Mouse (Mus musculus) embryo, embryonic 11.5 days (tissue): Measurements from ENCODE around the gene P2rx5.

Source experiments
- DNase-seq: peaks from one replicate; pipeline ENCODE4 v3.0.0-alpha.2; 2012; ENCODE audit warnings: low read depth, low spot score

Gene P2rx5

DNA sequence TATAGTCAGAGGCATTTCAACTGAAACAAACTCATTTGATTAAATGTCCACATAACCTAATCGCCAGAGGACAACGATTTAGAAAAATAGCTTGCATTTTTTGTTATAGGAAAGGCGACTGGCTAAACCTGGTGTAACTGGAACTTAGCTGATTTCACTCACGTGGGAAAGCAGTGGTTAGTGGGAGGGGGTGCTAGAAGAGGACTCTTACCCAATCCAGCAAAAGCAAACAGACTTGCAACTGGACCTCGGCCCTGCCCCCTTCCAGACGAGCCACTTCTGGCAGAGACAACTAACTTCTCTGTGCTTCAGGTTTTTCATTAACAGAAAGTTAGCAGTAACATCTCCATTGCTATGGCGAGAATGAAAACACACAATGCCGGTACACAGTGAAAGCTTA, 15.4 kb downstream of the P2rx5 start:
- no peak for DNase-seq

DNA sequence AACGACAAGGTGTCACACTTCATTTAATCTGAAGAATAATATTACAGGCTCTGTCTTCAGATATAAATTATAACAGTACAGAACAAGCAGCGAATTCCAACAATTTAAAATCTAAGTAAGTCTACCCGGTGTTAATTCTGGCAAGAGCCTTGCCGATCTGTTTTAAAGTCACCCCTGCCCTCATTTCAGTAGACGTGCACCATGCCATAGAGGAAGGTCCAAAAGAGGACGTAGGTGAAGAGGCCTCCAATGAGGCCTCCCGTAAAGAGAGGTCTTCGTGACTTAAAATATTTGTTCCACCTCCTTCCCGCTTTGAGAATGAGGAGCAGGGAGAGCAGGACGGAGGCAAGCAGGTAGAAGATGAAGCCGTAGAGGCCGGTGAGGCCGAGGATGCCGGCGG, 16.0 kb downstream of the P2rx5 start:
- no peak for DNase-seq

DNA sequence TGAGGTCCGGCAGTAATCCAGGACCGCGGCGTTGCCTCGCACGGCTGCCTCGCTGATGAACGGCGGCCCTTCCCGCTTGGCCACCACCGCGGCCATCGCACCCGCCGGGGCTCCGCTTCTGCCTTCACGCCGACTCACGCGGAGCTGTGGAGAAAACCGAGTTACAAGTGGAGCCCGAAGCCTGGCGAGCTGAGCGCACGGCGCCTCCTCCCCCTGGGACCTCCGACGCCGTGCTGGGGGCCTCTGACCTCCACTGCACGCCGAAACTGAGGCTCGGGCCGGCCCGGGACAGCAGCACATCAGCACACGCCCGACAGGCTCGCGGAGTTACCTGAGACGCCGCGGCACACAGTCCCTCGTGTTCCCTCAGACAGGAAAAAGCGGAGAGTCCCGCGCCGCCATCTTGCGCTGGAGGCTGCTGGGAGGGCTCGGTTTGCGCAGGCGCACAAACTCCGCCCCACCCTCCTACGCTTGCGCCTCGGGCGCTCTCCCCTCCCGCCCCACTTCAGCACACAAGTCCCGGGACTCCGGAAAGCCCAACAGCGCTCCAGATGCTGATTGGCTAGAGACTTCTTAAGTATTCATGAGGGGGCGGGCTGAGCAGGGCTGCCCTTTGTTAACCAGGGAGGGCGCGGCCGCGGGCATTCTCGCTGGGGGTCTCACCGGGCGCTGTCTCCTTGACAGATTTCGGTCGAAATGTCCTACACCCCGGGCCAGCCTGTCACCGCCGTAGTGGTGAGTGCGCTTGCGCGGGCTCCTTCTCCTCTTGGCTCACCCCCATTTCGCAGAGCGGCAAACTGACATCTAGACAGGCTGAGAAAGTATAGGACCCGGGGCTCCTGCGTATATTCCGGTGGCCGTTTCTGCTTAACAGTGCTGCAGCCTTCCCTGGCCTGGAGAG, 16.6 kb downstream of the P2rx5 start, which contains the start of the genes Emc6 and Tax1bp3:
Gene Emc6, minus strand, starts transcription at position 430 of the 901 bp plus-strand sequence.
Gene Tax1bp3, plus strand, starts transcription at position 476 of the 901 bp plus-strand sequence.
- DNase-seq: peak; percentile 95

DNA sequence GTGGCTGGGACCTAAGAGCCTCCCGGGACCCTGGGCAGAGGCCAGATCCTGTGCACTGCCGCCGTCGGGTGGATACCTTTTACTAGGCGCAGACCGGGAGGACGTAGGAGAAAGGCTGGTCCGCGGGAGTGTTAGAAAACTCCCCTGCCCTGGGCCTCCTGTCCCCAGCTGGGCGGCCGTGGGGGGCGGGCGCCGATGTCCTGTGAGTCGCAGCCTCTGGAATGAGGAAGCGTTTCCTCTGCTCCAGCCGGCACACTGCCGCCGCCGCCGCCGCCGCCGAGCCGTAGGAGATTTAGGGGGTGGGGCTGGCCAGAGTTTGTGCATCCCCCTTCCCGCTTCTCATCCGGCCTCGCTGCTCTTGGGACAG, 17.3 kb downstream of the P2rx5 start:
- DNase-seq: peak; percentile 57

DNA sequence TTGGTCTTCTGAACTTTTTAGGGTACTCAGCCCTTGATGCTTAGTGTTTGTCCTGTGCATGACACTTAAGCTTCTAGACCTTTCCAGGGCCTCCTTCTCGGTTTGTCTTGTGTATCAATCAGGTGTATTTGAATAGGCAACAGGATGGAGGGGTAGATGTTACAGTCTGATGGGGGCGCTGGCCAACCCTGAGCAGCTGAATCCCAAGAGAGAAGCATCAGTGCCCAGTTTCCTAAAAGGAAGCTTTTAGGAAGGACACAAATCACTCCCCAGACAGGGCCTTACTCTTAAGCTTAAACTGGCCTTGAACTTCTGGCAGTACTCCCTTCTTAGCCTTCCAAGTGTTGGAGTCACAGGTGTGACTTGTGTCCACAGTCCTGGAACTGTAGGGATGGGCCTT, 17.7 kb downstream of the P2rx5 start:
- DNase-seq: no peak

DNA sequence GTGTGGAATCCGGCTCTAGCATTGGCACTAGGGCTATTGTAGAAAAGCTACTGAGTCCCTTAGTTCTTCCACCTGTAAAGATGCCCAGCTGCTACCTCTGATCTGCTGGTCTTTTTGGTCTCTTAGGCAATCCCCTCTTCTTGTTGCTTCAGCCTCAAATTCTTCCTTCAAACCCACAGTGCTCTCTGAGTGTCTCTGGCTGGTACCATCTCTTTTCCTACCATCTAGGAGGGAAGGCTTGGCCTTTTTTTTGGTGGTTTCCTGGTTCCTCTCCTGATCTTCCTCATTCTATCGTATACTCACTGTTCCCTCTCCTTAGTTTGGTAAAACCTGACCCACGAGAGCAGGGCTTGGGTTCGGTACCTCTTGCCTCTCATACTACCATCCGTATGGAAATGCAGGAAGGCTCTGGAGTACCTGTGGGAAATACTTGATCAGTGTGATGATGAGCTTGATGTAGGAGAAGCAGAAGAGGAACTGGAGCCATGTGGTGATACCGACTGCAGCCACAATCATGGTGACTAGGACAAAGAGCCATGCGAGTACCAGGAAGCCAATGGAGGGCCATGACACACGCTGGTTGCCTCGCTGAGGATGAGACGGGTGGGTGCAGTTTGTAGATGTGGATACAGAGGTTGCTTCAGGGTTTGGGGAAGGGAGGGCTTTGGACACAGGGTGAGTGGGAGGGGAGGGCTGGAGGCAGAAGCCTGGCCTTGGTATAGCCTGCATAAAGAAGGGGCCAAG, 25.8 kb downstream of the P2rx5 start:
- no peak for DNase-seq

DNA sequence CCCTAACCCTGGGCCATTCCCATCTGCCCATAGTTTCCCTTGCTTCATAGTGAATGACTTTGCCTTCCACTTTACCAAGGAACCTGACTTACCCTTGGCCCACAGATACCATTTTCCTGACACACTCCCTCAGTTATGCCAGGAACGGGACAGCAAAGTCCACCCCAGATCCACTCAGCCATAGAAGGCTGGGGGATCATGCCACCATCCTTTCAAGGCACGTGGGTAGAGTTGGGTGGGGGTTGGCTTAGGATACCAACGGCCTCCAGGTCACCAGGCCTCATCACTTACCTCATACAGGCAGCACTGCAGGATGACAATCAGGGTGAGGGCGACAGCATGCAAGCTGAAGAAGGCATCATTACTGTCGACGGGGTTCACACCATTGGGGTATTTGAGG, 27.0 kb downstream of the P2rx5 start:
- no peak for DNase-seq

DNA sequence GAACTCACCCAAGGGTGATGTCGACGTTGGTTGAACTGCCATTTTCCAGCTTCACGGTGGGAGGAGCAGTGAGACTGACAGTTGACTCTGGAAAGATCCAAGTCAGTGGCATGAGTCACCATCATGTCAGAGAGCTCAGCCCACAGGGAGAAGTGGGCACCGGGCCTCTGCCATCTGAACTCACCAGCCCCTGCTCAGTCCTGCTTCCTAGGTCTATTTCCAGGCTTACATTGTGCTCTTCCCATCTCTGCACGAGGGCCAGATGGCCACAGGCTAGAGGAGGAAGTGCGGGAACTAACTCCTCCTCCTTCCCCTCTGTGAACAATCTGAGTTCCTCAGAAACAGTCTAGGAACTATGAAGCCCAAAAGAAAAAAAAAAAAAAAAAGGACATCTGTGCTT, 32.8 kb downstream of the P2rx5 start:
- no peak for DNase-seq

DNA sequence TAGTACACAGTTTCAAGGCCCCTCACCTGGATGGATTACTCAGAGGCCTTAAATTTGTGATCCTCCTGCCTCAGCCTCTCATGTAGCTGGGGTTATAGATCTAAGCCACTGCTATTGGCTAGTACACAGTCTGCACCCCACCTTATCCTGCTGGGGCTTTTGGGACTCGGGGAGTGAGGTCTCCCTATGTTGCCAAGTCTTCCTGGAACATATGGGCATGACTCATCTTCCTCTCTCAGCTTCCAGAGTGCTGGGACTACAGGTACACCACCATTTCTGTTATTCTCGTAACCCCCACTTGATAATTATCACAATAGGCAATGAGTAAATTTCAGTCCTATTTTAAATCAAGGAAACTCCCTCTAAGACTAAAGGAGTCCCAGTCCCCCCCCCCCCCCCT, 34.2 kb downstream of the P2rx5 start:
- DNase-seq: no peak

DNA sequence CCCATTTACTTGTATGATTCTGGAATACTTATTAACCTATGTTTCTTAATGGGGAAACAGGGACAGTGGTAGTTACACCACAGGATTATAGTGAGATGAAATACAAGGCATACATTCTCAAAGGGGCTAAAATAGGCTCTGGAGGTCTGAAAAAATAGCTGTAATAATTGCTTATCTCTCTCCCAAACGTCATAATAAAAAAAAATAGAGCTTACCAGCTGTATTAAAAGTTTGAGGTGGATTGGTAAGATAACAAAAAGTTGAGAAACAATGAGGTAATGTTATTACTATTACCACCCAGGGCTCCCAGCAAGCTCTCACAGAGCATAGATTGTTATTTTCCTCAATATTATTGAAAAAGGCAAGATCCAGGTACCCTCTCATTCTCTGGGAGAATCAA, 38.0 kb downstream of the P2rx5 start:
- DNase-seq: no peak

DNA sequence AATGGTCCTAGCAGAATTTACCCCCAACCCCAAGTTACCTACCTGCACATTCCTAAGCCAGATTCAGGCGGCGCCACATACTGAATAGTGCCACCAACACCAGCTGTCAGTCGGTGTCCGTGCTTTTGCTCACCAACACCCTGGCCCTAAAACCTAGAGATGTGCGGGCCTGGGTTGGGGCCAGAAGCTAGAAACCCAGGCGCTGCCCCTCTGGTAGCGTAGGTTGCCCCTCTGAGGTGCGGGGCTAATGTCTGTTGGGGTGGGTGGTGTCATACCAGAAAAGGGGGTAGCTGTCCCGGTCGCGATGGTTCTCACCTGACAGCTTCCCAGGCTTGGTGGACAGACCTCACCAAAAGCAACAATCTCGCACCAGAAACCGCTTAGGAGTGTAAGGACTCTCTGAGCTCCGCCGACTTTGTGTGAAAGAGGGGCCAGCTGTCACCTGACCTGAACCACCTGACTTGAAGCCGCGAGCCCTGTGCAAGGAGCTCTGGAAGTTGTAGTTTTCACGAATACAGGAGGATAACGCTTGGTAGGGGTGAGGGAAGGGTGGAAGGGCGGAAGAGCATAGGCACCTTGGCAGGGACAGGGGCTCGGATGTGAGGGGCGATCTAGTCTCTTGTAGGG, 38.5 kb downstream of the P2rx5 start, which contains the start of gene Ctns:
Gene Ctns, minus strand, starts transcription at position 440 of the 627 bp plus-strand sequence.
- peak; percentile 77 for DNase-seq

DNA sequence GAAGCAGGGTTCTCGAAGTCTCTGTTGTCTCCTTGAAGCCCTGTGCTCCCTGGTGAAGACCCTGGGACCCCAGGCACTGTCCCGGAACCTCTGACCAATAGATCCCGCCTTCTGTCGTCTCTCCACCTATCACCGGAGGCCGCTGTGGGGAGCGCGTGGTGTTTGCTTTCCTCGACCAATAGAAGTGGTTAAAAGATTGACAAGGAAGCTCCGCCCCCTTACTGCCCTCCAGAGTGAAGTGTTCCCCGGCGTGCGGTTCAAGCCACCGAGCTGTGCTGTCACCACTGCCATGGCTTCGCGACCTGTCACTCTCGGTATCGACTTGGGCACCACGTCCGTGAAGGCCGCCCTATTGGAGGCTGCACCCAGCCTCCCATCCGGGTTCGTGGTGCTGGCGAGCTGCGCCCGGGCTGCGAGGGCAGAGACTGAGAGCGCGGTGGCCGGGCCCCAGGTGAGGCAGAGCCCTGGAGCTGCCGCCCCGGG, 39.0 kb downstream of the P2rx5 start, which contains the start of gene Shpk:
Gene Shpk, plus strand, starts transcription at position 231 of the 483 bp plus-strand sequence.
- DNase-seq: peak; percentile 87

DNA sequence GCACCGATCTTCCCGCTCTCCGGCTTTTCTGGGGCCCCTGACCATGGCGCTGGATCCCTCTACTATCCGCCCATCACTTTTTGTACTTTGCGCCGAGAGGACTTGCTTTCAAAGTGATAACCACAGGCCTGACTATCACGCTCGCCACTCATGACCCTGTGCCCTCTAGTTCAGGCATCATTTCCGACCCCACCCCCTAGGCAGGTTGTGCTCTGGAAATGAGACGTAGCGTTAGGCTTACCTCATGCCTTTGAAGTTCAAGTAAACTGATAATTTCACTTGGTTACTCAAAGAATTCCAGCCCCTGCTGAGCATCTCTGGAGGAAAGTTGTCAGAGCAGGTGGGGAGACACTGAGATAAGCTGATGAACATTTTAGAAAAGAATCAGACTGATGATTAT, 39.7 kb downstream of the P2rx5 start:
- DNase-seq: no peak

DNA sequence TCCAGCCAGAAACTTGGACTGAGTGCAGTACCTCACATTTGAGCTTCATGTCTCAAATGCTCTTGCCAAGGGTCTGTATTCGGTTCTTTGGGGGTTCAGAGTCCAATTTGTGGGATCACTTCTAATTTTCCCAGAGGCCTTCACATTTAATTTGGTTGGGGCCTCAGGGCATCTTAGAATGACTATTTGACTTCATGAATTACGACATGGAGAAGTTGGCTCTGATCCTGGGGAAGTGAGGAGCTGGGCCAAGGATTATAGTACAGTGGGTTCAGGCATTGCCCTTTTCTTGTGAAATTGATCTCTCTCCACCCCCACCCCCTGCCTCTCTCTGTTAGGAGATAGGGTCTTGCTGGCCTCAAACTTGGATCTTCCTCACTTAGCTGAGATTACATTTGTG, 40.8 kb downstream of the P2rx5 start:
- DNase-seq: no peak

DNA sequence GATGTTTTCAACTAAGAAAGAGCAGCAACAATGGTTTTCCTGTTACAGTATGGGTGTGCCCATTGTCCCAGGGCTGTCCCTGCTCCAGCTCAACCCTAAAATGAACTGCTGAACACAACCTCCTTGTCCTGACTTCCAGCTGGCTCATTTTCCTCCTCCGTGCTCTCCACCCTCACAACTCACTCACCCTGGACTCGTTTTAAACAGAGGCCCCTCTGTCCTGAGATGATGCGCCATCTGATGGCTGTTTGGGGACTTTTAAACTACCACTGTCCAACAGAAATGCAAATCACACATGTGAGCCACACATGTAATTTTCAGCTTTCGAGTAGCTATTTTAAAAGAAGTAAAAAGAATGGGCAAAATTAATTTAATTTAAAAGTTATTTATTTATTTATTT, 41.4 kb downstream of the P2rx5 start:
- DNase-seq: no peak

DNA sequence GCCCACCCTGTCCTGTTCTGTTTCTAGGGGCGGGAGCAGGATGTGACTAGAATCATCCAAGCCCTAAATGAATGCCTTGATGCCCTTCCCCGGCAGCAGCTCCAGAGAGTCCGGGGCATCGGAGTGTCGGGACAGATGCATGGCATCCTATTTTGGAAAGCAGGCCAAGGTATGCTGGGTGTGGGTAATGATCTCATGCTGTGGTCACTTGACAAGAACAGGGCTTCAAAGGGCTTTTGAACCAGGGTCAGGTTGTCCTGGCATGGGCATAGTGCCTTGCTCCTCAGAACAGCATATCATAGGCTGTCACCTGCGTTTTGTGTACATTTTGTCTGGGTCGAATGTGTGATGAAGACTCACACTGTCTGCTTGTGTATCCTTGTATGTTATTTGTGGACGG, 43.7 kb downstream of the P2rx5 start:
- no peak for DNase-seq

DNA sequence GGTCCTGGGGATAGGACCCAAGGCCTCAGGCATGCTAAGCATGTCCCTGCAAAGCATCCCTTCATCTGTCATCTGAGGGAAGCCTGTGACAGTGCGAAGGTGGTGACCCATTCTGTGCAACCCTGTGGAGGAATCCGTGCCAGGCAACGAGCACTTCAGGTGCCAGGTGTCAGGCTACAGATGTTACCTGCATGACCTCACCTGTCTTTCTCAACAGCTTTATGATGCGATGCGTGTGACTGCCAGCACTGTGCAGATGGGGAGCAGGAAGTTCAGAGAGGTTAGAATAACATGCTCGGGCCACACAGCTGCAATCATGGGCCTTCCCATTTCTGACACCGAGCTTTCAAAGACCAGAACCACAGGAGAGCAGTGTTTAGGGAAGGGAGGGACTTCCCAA, 45.0 kb downstream of the P2rx5 start:
- DNase-seq: no peak

DNA sequence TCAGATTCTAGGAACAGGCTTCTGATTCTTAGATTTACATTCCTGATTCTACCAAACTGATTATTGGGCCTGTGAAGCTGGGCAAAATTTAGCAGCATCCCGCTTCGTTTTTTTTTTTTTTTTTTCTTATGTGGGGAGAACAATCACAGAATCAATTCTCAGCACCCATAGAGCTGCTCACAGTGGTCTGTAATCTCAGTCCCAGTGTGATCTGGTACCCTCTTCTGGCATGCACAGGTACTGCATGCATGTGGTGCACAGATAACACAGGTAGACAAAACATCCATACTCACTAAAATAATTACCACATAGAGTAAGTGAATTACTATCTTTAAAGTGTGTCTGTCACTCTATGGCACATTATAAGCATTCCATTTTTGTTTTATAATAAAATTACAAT, 47.4 kb downstream of the P2rx5 start:
- DNase-seq: no peak

DNA sequence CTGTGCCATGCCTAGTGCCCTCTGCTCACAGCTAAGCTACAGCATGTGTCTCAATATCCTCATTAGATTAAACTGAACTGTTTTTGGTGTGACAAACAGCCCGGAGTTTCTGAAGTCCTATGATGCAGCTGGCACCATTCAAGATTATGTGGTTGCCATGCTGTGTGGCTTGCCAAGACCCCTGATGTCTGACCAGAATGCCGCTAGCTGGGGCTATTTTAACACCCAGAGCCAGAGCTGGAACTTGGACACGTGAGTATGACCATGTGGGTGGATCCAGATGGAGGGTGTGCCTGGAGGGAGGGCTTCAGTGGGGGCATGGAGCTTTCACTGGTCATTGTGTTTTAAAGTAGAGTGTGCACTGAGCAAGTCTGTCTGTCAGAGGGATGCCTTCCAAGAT, 53.7 kb downstream of the P2rx5 start:
- DNase-seq: no peak

DNA sequence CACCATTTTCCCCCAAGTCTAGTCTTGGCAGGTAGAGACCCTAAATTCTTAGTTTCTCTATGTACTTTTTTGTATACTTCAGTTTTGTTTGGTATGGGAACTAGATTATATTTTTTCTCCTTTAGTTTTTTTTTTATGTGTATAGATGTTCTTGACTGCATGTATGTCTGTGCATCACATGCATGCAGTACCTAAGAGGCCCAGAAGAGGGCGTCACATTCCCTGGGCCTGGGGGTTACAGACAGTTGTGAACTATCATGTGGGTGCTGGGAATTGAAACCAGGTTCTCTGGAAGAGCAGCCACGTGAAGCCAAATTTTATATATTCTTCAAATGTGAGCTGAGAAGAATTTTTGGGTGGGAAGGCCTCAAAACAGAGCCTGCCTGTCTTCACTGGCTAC, 59.5 kb downstream of the P2rx5 start:
- no peak for DNase-seq

DNA sequence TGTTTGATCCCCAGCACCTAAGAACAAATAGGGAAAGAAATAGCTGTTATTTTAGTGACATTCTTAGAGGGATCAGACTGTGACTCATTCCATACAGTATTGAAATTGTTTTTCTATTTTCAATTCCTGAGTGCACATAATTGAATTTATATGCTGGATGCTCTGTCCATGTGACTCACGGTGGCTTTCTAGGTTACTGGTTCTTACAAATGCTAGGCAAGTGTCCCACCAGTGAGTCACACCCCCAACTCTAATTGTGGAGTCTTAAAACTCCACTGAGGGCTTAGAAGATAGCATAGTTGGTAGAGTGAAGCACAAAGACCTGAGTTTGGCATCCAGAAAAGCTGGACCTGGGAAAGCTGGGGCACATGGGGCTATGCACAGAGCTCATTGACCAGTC, 60.4 kb downstream of the P2rx5 start:
- no peak for DNase-seq
